Mouse (Mus musculus): ENCODE measurements around the gene Ttf2.

Ttf2 gene

DNA sequence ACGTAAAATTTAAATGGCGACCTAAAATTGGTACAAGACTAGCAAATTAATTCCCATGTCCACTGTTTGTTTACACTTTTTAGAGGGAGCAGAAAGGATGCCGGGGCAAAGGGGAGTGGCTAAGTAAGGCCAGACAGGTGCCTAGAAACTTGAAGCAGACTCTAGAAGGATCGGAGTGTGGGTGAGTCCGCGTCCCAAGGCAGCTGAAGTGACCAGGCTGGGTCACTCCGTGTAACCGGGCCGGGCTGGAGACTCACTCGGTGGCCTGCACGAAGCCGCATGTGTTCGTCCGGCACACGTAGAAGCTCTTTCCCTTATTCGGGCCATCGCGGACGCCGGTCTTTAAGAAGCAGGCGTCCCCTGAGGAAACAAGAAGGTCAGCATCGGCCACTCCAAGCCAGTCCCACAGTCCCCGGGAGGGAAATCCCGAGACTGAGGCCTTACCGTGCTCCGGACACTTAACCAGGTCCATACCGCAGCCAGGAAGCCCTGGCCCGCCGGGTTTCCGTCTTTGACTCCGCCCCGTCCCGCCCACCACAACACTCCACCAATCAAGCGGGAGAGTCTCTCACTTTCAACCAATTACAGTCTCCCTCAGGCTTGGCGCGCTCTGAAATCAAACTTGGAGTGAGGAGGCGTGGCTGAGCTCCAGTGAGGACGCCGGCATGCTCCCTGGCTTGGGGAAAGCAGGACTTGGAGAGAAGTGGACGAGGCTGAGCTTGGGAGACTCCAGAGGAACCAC is at the start of gene Ttf2:
Gene Ttf2 (minus strand): TSS at position 488 of the 742 bp plus-strand sequence.
- peak; percentile 94 to 99 for DNase-seq (ENCODE audit: inconsistent age in 2 of 2, low spot score in 1 of 2)

- DNase-seq (ENCODE audit: inconsistent age in 2 of 2, low spot score in 1 of 2) = no peak
Measured at GRCm38 (mm10) chr3:101018494-101018893, 49.0 kb upstream of the Ttf2 start.

- peak; percentile 45 to 73 for DNase-seq (ENCODE audit: inconsistent age in 2 of 2, low spot score in 1 of 2)
Measured at GRCm38 (mm10) chr3:101016050-101016449, 46.6 kb upstream of the Ttf2 start.

GRCm38 (mm10) chr3:101015254-101015653 is 45.8 kb upstream of the Ttf2 start:
- no peak for DNase-seq (ENCODE audit: inconsistent age in 2 of 2, low spot score in 1 of 2)

DNA sequence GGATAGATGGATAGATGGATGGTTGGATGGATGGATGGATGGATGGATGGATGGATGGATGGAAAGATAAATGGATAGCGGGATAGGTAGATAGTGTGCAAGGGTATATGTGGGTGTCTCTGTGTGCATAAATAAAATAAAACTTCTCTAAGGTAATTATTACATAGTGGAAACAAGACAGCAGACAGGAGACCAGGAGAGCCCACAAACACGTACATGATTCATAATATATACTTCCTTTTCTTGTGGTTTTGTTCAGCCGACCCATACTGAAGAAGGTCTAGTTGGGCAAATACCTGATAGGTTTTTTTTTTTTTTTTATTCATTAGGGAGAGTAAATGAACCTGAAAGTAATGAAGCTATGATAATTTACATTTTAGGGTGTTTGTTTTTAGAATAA is 44.1 kb upstream of the Ttf2 start:
- DNase-seq (ENCODE audit: inconsistent age in 2 of 2, low spot score in 1 of 2) = no peak

DNA sequence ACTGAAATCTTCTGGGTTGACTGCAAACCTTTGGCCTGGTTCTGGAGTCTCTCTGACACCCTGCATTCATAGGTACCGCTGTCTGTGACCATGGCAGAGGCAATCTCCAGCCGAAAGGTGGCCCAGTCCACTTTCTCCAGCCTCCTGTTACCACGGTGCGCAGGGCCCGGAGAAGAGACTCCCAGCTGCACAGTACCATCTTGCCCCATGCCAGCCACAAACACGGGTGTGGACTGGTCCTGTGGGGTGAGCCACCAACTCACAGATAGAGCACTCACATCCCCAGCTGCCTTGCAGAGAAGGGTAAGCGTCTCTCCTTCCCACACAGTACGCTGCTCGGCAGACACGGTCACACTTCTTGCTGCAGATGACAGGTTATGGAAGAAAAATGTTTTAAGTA is 43.5 kb upstream of the Ttf2 start:
- no peak for DNase-seq (ENCODE audit: inconsistent age in 2 of 2, low spot score in 1 of 2)

- DNase-seq (ENCODE audit: inconsistent age in 2 of 2, low spot score in 1 of 2) = no peak
Measured at GRCm38 (mm10) chr3:101012597-101012996, 43.1 kb upstream of the Ttf2 start.

DNA sequence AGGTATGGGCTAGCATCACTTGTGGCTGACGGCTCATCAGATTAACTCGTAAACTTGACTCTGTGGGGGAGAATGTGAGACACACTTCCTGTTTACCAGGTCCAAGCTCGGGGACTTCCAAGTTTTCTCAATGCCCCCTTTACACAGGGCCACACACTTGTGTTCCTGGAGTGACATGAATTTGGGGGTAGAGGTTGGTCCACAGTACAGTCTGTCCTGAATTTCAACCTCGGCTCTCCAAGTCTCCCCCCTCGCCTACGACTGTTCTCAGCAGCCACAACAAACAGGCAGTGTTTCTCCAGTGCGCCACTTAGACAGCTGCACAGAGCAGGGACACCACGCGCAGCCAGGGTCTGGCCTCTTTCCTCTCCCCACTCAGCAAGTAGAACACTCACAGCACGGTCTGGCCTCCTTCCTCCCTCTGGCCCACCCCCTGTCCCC is 42.7 kb upstream of the Ttf2 start:
- DNase-seq (ENCODE audit: inconsistent age in 2 of 2, low spot score in 1 of 2) = no peak

DNA sequence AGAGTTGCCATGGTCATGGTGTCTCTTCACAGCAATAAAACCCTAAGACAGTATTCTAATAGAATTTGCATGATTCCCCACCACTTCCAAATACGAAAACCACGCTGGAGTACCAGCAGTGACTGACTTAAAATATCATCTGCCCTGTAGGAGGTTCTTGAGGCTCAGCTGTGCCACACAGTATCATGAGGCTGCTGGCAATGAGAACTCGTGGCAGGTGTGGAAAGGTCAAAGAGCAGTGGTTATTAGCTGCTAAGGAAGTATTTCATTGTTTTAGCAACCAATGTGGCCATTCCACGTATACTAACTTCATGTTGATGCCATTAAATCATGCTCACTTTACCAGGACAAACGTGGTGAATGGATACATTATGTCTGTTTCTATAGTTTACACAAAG is 41.7 kb upstream of the Ttf2 start:
- no peak for DNase-seq (ENCODE audit: inconsistent age in 2 of 2, low spot score in 1 of 2)

DNA sequence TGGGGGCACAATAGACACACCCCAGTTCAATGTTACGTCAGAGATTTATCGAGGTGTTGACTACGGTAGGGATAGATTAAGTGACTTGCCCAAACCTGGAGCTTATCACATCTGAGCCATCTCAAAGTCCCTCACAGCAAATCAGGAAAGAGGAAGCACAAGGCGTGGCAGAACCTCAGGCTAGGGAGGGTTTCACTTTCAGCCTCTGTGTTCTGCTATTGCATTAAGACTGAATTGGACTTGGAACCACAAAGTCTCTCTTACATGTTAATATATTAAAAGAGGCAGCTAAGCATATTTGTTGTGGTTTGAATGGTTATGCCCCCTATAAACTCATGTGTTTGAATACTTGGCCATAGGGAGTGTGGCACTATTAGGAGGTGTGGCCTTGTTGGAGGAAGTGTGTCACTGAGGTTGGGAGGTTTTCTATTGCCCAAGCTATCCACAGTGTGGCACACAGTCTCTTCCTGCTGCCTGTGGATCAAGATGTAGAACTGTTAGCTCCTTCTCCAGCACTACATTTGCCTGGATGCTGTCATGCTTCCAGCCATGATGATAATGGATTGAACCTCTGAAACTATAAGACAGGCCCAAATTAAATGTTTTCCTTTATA is 41.2 kb upstream of the Ttf2 start:
- no peak for DNase-seq (ENCODE audit: inconsistent age in 2 of 2, low spot score in 1 of 2)

GRCm38 (mm10) chr3:101007112-101007782 is 37.8 kb upstream of the Ttf2 start:
- DNase-seq (ENCODE audit: inconsistent age in 2 of 2, low spot score in 1 of 2) = no peak

- DNase-seq (ENCODE audit: inconsistent age in 2 of 2, low spot score in 1 of 2) = no peak
Measured at GRCm38 (mm10) chr3:101005392-101005791, 35.9 kb upstream of the Ttf2 start.

- no peak for DNase-seq (ENCODE audit: inconsistent age in 2 of 2, low spot score in 1 of 2)
Measured at GRCm38 (mm10) chr3:101003575-101004356, 34.3 kb upstream of the Ttf2 start.

GRCm38 (mm10) chr3:100999732-101000131 is 30.3 kb upstream of the Ttf2 start:
- no peak for DNase-seq (ENCODE audit: inconsistent age in 2 of 2, low spot score in 1 of 2)

DNA sequence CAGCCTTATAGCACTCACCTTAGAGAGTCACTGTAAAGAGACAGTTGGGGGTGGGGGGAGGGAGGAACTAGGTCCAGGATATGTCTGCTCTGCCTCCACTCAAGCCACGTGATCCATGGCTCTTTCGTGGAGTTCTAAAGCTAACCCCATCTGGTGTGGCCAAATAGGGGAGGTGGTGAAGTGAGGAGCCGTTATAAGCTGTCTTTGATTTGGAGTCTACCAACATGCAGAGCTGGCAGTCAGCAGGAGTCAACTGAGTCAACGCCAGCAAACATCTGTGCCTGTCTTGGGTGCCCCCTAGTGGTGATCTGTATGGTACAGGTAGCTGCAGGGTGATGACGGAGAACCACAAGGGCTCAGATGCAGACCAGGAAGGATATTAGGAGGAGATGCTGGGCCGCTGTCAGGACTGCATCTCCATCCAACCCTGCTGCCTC is 29.5 kb upstream of the Ttf2 start:
- peak; percentile 68 to 91 for DNase-seq (ENCODE audit: inconsistent age in 2 of 2, low spot score in 1 of 2)

DNA sequence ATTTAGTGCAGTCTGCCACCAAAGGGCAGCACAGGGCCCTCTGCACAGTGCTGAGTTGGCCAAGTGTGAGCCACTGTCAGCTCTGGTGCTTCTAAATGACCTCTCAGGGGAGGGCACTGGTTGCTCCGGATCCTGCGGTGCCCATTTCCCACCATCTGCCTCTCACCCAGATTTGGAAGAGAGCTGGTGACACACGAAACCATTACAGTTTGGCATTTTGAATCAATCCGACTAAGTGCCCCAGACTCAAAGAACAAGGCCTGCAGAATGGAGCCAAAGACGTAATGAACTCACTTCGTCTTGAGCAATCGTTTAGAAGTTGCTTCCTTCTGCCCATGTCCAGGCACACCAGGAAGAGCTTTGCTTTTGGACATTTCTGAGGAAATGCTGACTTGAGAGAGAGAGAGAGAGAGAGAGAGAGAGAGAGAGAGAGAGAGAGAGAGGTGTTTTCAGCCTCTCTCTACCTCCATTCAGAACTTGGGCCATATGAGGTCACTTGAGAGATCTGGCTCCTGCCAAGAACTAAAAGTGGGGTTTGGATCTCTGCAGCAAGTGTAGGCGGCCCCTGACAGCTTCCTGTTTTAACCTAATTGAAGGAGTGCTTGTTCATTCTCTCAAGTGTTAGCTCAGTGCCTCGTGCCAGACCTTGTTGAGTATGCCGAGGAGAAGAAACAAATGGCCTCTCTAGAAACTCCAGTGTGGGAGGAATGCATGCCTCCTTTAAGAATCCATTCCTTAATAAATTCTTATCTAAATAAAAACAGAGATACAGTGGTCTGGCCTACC is 28.5 kb upstream of the Ttf2 start:
- no peak for DNase-seq (ENCODE audit: inconsistent age in 2 of 2, low spot score in 1 of 2)

- no peak for DNase-seq (ENCODE audit: inconsistent age in 2 of 2, low spot score in 1 of 2)
Measured at GRCm38 (mm10) chr3:100994252-100994651, 24.8 kb upstream of the Ttf2 start.

- DNase-seq (ENCODE audit: inconsistent age in 2 of 2, low spot score in 1 of 2) = peak; percentile 35 to 68
Measured at GRCm38 (mm10) chr3:100993718-100994117, 24.3 kb upstream of the Ttf2 start.

- DNase-seq (ENCODE audit: inconsistent age in 2 of 2, low spot score in 1 of 2) = no peak
Measured at GRCm38 (mm10) chr3:100993158-100993557, 23.7 kb upstream of the Ttf2 start.

GRCm38 (mm10) chr3:100990231-100990630 is 20.8 kb upstream of the Ttf2 start:
- no peak for DNase-seq (ENCODE audit: inconsistent age in 2 of 2, low spot score in 1 of 2)

Measured in adrenal gland, adult (tissue).